Mouse (Mus musculus): ENCODE results near the gene Snx17. TPM values are rescaled to one million over a fixed set of nuclear protein-coding genes. Genes with fewer than 3 reads are reported as not detected.

Gene Snx17
- 138 and 144 TPM in 2 replicates for polyA plus RNA-seq (2014; fragmentation: Nextera tagmentation; extraction: Ambion mirVana)

DNA sequence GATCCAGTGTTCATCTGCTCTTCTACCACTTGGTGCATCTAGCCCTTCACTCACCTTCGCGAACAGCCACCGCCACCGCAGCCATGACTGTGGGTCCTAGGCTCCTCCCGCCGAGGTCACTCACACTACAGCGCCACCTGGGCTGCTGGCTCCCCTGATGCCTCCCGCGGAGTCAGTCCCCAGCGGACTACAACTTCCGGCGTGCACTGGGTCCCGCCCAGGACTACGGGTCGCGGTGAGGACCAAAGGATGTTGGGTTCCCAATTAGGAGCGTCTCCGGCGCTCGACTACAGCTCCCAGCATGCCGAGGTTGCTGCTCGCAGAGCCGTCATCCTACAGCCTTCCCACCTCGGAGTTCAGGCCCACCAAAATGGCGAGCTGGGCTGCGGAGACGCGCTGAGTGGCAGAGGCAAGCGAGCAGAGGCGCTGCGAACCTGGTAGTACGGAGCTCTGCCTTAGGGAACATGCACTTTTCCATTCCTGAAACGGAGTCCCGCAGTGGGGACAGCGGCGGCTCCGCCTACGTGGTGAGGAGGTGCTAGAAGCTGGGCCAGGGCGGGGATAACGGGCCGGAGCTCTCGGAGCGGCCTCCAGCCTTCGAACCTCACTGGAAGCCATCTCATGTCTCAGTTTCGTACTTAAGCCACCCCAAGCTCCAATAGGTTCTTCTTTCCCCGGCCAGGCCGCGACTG lies at the start of gene Snx17, which contains the start of gene Eif2b4:
Gene Snx17, plus strand, starts transcription at position 289 of the 692 bp plus-strand sequence.
Gene Eif2b4, minus strand, starts transcription at position 492 of the 692 bp plus-strand sequence.
- peaks cover 14% of the 10 kb centered on the region for H3K4me1 ChIP-seq (ENCODE audit: control insufficient read depth, insufficient read depth, low read length)
- H3K4me3 ChIP-seq (ENCODE audit: low read depth, low read length) = peak within 1 kb of the TSS; percentile 90
- H3K36me3 ChIP-seq (ENCODE audit: control insufficient read depth, insufficient read depth, low read length) = peaks cover 35% of the 10 kb centered on the region
- H3K27me3 ChIP-seq (ENCODE audit: control insufficient read depth, insufficient read depth, low read length) = no peaks in the 10 kb centered on the region
- no peaks in the 10 kb centered on the region; the same call in 1 of the 2 replicates for H3K9me3 ChIP-seq (ENCODE audit: control insufficient read depth, low read length)
- peak within 1 kb of the TSS; percentile 91 for H3K9ac ChIP-seq (ENCODE audit: low read length)
- DNase-seq (ENCODE audit: low spot score) (peak; percentile 100), ATAC-seq (ENCODE audit: insufficient number of reproducible peaks, low FRiP score, low TSS enrichment, low read depth) (peak; percentile 96)
- WGBS = under 1% methylated on average over 48 of the region's 48 CpGs
- H3K27ac ChIP-seq (replicated peaks; ENCODE audit: low read depth, low read length) = peak within 1 kb of the TSS; percentile 56
- H3K4me2 ChIP-seq (ENCODE audit: low read depth, severe bottlenecking) = peak within 1 kb of the TSS; percentile 81

DNA sequence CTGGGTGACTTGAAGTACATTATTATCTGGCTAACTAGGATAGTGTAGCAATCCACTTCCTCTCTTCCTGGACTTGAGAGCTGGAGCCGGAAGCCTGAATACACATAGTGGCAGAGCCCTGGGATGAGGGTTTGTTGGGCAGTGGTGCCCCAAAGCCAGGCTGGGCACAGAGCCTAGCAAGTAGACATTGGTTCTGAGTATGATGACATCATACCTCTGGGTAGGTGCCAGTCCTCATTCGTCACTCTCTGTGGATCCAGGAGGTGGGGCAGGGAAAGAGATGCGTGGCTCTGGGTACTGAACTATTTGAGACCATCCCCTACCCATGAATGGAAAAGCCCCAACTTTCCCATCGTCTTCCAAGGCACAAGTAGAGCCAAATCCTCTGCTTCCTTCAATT lies 43.2 kb upstream of the Snx17 start:
- no peak for DNase-seq (ENCODE audit: low spot score)

DNA sequence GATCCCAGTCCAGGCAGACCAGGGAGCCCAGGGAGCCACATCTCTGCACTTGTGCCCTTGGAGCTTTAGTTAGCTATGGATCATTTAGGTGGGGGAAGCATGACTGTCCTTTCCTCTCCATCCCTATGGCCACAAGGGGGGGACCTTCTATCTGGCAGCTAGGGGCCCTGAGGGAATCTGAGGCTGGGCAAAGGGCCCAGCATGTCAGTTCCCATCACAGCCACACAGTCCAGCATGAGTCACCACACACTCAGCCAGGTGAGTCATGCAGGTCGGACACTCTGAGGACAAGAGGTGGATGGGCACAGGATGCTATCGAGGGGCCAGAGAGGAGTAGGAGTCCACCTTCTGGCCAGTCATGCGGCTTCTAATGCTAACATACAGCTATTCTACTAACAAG lies 41.3 kb upstream of the Snx17 start:
- Histone ChIP-seq H3K4me1 (ENCODE audit: control insufficient read depth, insufficient read depth, low read length) (0 out of 2 replicates have a peak, but pooled peaks cover 6% of the 10 kb centered on the region), H3K27ac (replicated peaks; ENCODE audit: low read depth, low read length) (no peak overlapping the region), H3K36me3 (ENCODE audit: control insufficient read depth, insufficient read depth, low read length) (no peaks in the 10 kb centered on the region), H3K27me3 (ENCODE audit: control insufficient read depth, insufficient read depth, low read length) (no peaks in the 10 kb centered on the region), H3K9me3 (ENCODE audit: control insufficient read depth, low read length) (no peaks in the 10 kb centered on the region), H3K9ac (ENCODE audit: low read length) (no peak overlapping the region), H3K4me3 (ENCODE audit: low read depth, low read length) (no peak overlapping the region), H3K4me2 (ENCODE audit: low read depth, severe bottlenecking) (no peak overlapping the region)
- 92% methylated on average over 3 of the region's 3 CpGs for WGBS
- DNase-seq (ENCODE audit: low spot score) = no peak
- ATAC-seq (ENCODE audit: insufficient number of reproducible peaks, low FRiP score, low TSS enrichment, low read depth) = no peak

More for the DNA sequence above, 43.2 kb upstream of the Snx17 start:
- Histone ChIP-seq H3K36me3 (ENCODE audit: control insufficient read depth, insufficient read depth, low read length) (no peaks in the 10 kb centered on the region), H3K27me3 (ENCODE audit: control insufficient read depth, insufficient read depth, low read length) (no peaks in the 10 kb centered on the region), H3K9me3 (ENCODE audit: control insufficient read depth, low read length) (no peaks in the 10 kb centered on the region), H3K4me2 (ENCODE audit: low read depth, severe bottlenecking) (no peak overlapping the region), H3K4me3 (ENCODE audit: low read depth, low read length) (no peak overlapping the region), H3K4me1 (ENCODE audit: control insufficient read depth, insufficient read depth, low read length) (0 out of 2 replicates have a peak, but pooled peaks cover 6% of the 10 kb centered on the region), H3K9ac (ENCODE audit: low read length) (no peak overlapping the region), H3K27ac (replicated peaks; ENCODE audit: low read depth, low read length) (no peak overlapping the region)
- WGBS = 91% methylated on average over 4 of the region's 4 CpGs
- ATAC-seq (ENCODE audit: insufficient number of reproducible peaks, low FRiP score, low TSS enrichment, low read depth) = no peak

DNA sequence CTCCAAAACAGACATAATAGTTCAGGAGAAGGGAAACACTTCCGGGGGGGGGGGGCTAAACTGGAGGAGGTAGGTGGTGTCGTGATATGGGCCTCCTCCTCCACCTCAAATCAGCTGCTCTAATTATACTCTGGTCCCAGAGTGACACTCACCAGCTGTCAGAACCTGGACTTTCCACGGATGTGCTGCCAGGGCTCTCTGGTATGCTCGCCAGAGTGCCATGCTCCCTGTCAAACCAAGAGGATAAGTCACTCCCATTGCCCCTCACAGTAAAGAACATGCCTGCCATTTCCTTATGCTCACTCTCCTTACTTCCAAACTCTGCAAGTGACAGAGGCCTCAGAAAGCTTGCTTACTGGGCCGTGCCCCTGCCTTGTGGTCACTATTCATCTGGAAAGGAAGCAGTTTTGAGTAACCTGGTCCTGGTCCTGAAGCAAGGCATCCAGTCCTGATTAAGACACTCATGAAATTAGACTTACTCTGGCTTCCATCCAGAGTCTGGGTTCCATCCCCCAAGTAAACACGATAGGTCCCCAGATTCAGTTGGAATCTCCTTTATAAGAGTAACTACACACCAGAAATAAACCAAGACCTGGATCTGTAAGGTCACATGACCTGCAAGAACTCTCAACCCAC lies 39.4 kb upstream of the Snx17 start:
- 0 out of 2 replicates have a peak, but pooled peaks cover 6% of the 10 kb centered on the region for H3K4me1 ChIP-seq (ENCODE audit: control insufficient read depth, insufficient read depth, low read length)
- peak overlapping the region; percentile 58 for H3K9ac ChIP-seq (ENCODE audit: low read length)
- ATAC-seq (ENCODE audit: insufficient number of reproducible peaks, low FRiP score, low TSS enrichment, low read depth) (peak; percentile 16), DNase-seq (ENCODE audit: low spot score) (no peak)
- H3K4me2 ChIP-seq (ENCODE audit: low read depth, severe bottlenecking) = peak overlapping the region; percentile 71
- no peaks in the 10 kb centered on the region for H3K9me3 ChIP-seq (ENCODE audit: control insufficient read depth, low read length)
- H3K27me3 ChIP-seq (ENCODE audit: control insufficient read depth, insufficient read depth, low read length) = no peaks in the 10 kb centered on the region
- WGBS = 34% methylated on average over 6 of the region's 6 CpGs
- peaks cover 4% of the 10 kb centered on the region for H3K36me3 ChIP-seq (ENCODE audit: control insufficient read depth, insufficient read depth, low read length)
- no peak overlapping the region for H3K27ac ChIP-seq (replicated peaks; ENCODE audit: low read depth, low read length)
- H3K4me3 ChIP-seq (ENCODE audit: low read depth, low read length) = peak overlapping the region; percentile 51

DNA sequence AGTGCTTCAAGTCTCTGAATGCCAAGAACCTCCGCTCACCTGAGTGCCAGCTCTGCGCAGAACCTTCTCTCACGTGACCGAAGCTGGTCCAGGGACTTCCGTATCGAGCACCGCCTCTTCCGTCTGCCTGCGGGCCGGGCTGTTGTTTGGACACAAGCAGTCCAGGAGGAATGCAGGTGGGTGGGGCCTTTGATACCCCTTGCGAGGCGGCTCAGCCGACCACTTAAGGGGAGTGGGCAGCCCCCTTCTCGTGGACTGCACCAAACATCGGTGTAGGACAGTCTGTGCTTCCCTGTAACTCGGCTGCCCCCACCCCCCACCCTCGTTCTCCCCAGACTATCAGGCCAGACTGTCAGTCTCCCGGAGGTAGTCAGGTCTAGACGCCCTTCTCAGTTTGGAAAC lies 38.9 kb upstream of the Snx17 start, which contains the start of gene Mpv17:
Gene Mpv17, minus strand, starts transcription at position 100 of the 402 bp plus-strand sequence.
- no peaks in the 10 kb centered on the region for H3K9me3 ChIP-seq (ENCODE audit: control insufficient read depth, low read length)
- under 1% methylated on average over 19 of the region's 19 CpGs for WGBS
- H3K4me1 ChIP-seq (ENCODE audit: control insufficient read depth, insufficient read depth, low read length) = 0 out of 2 replicates have a peak, but pooled peaks cover 6% of the 10 kb centered on the region
- no peaks in the 10 kb centered on the region for H3K27me3 ChIP-seq (ENCODE audit: control insufficient read depth, insufficient read depth, low read length)
- 0 out of 2 replicates have a peak within 1 kb of the TSS, but pooled peaks have one; percentile 36 for H3K27ac ChIP-seq (replicated peaks; ENCODE audit: low read depth, low read length)
- DNase-seq (ENCODE audit: low spot score) = peak; percentile 88
- peak within 1 kb of the TSS; percentile 71 for H3K4me2 ChIP-seq (ENCODE audit: low read depth, severe bottlenecking)
- H3K9ac ChIP-seq (ENCODE audit: low read length) = peak within 1 kb of the TSS; percentile 58
- ATAC-seq (ENCODE audit: insufficient number of reproducible peaks, low FRiP score, low TSS enrichment, low read depth) = peak; percentile 92
- peak within 1 kb of the TSS; percentile 51 for H3K4me3 ChIP-seq (ENCODE audit: low read depth, low read length)
- peaks cover 4% of the 10 kb centered on the region for H3K36me3 ChIP-seq (ENCODE audit: control insufficient read depth, insufficient read depth, low read length)

DNA sequence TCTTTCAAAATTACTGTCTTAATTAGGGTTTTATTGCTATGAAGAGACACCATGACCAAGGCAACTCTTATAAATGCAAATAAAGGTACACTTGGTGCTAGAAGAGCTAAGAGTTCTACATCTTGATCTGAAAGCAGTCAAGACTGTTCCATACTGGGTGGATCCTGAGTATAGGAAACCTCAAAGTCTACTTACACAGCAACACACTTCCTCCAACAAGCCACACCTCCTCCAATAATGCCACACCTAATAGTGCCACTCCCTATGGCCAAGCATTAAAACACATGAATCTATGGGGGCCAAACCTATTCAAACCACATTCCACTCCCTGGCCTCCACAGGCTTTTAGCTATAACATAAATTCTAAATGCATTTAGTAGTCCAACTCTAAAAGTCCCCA lies 30.6 kb upstream of the Snx17 start:
- H3K9ac ChIP-seq (ENCODE audit: low read length) = no peak overlapping the region
- ATAC-seq (ENCODE audit: insufficient number of reproducible peaks, low FRiP score, low TSS enrichment, low read depth) (no peak), DNase-seq (ENCODE audit: low spot score) (no peak)
- H3K27me3 ChIP-seq (ENCODE audit: control insufficient read depth, insufficient read depth, low read length) = no peaks in the 10 kb centered on the region
- H3K4me1 ChIP-seq (ENCODE audit: control insufficient read depth, insufficient read depth, low read length) = no peaks in the 10 kb centered on the region
- H3K9me3 ChIP-seq (ENCODE audit: control insufficient read depth, low read length) = no peaks in the 10 kb centered on the region
- no peak overlapping the region for H3K27ac ChIP-seq (replicated peaks; ENCODE audit: low read depth, low read length)
- peaks cover 21% of the 10 kb centered on the region for H3K36me3 ChIP-seq (ENCODE audit: control insufficient read depth, insufficient read depth, low read length)
- H3K4me3 ChIP-seq (ENCODE audit: low read depth, low read length) = no peak overlapping the region
- H3K4me2 ChIP-seq (ENCODE audit: low read depth, severe bottlenecking) = no peak overlapping the region

DNA sequence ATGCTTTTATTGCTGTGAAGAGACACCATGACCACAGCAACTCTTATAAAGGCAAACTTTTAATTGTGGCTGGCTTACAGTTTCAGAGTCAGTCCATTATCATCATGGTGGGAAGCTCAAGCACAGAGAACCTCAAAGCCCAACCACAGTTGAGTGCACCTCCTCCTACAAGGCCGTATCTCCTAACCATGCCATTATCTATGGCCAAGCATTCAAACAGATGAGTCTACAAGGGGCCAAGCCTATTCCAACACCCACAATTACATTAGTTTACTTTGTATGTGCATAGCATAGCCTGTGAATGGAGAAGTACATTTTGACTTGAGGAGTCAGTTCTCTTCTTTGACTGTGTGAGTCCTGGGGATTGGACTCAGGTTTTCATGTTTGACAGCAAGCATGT lies 28.1 kb upstream of the Snx17 start:
- Histone ChIP-seq H3K4me3 (ENCODE audit: low read depth, low read length) (no peak overlapping the region), H3K36me3 (ENCODE audit: control insufficient read depth, insufficient read depth, low read length) (peaks cover 26% of the 10 kb centered on the region), H3K4me2 (ENCODE audit: low read depth, severe bottlenecking) (no peak overlapping the region), H3K27me3 (ENCODE audit: control insufficient read depth, insufficient read depth, low read length) (no peaks in the 10 kb centered on the region), H3K4me1 (ENCODE audit: control insufficient read depth, insufficient read depth, low read length) (no peaks in the 10 kb centered on the region), H3K9ac (ENCODE audit: low read length) (no peak overlapping the region), H3K27ac (replicated peaks; ENCODE audit: low read depth, low read length) (no peak overlapping the region), H3K9me3 (ENCODE audit: control insufficient read depth, low read length) (no peaks in the 10 kb centered on the region)
- 88% methylated on average over 1 of the region's 1 CpGs for WGBS
- no peak for ATAC-seq (ENCODE audit: insufficient number of reproducible peaks, low FRiP score, low TSS enrichment, low read depth)
- DNase-seq (ENCODE audit: low spot score) = no peak

DNA sequence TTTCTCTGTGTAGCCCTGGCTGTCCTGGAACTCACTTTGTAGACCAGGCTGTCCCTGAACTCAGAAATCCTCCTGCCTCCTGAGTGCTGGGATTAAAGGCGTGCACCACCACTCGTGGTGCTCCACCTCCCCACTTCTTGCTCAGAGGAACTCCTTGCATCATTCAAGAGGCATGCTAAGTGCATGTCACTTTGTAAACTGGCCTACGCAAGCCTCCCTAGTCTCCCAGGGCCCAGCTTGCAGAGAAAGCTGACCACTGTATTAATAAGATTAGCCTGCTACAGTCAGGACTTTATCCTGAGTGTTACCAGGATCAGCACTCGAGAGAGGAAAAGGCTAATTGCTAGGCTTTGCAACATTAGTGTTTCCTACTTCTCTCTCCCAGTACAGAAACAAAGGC lies 24.4 kb upstream of the Snx17 start:
- Histone ChIP-seq H3K9ac (ENCODE audit: low read length) (no peak overlapping the region), H3K4me1 (ENCODE audit: control insufficient read depth, insufficient read depth, low read length) (no peaks in the 10 kb centered on the region), H3K36me3 (ENCODE audit: control insufficient read depth, insufficient read depth, low read length) (peaks cover 32% of the 10 kb centered on the region), H3K27me3 (ENCODE audit: control insufficient read depth, insufficient read depth, low read length) (no peaks in the 10 kb centered on the region), H3K4me3 (ENCODE audit: low read depth, low read length) (no peak overlapping the region), H3K9me3 (ENCODE audit: control insufficient read depth, low read length) (no peaks in the 10 kb centered on the region), H3K27ac (replicated peaks; ENCODE audit: low read depth, low read length) (no peak overlapping the region), H3K4me2 (ENCODE audit: low read depth, severe bottlenecking) (no peak overlapping the region)
- DNase-seq (ENCODE audit: low spot score) (no peak), ATAC-seq (ENCODE audit: insufficient number of reproducible peaks, low FRiP score, low TSS enrichment, low read depth) (no peak)
- 91% methylated on average over 4 of the region's 4 CpGs for WGBS

Data from limb, embryonic 11.5 days (tissue).